ENCODE assay signal across 27 mouse cellular contexts in the genomic region with DNA sequence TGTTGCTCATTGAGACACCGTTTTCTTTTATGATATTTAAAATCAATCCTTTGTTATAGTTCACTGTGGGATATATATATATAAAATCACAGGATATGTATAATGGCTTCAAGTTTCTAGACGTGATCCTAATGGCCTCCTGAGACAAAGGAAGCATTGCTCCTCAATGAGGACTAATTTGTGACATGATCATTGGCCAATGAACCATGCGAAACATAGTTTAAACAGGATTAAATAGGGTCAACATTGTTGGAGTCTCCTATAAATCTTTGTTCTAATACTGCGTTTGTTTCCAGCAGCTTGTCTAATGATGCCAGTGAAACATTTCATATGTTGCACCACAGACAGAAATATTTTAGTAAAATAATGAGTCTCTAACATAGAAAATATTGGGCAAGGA.
DNase-seq lines count a peak whose midpoint lies in the region; ATAC-seq and TF ChIP-seq lines count a peak whose summit lies in the region.
"Had no signal": no experiment of that assay in that cellular context is flagged by ENCODE, and none has a peak within 500 bp of the region (broad histone marks: within the 10 kb centered on the region; RNA-seq: fewer than 3 reads in every experiment).

No protein-coding gene starts in this region.

- 56% methylated on average over 4 of the region's 4 CpGs for WGBS in lung, embryonic 14.5 days
- 52% methylated on average over 4 of the region's 4 CpGs for WGBS in lung, postnatal 0 days

- no peaks in the 10 kb centered on the region for H3K36me3 ChIP-seq in lung, embryonic 14.5 days (ENCODE audit: insufficient read depth)
- no peaks in the 10 kb centered on the region for H3K36me3 ChIP-seq in lung, postnatal 0 days (ENCODE audit: insufficient read depth, low read length)
- H3K36me3 ChIP-seq: embryonic facial prominence, embryonic 13.5 days; embryonic facial prominence, embryonic 15.5 days; forebrain, embryonic 10.5 days; forebrain, embryonic 12.5 days; G1E had no signal

- H3K9me3 ChIP-seq in lung, embryonic 14.5 days (ENCODE audit: low read depth, low read length): no peaks in the 10 kb centered on the region
- H3K9me3 ChIP-seq in lung, postnatal 0 days (ENCODE audit: low read length): no peaks in the 10 kb centered on the region
- H3K9me3 ChIP-seq: embryonic facial prominence, embryonic 13.5 days; embryonic facial prominence, embryonic 15.5 days; forebrain, embryonic 10.5 days; forebrain, embryonic 12.5 days; G1E had no signal

- H3K9ac ChIP-seq in lung, embryonic 14.5 days: no peak overlapping the region
- H3K9ac ChIP-seq in lung, postnatal 0 days (replicated peaks; ENCODE audit: low read depth): no peak overlapping the region
- H3K9ac ChIP-seq: embryonic facial prominence, embryonic 13.5 days; embryonic facial prominence, embryonic 15.5 days; forebrain, embryonic 12.5 days had no signal

- TF ChIP-seq EP300 in lung, postnatal 0 days (IDR thresholded peaks at IDR 0.05): 0 out of 2 replicates have a peak, but pooled peaks have one; percentile 23

- H3K27ac ChIP-seq in lung, embryonic 14.5 days (ENCODE audit: low read depth): no peak overlapping the region
- no peak overlapping the region for H3K27ac ChIP-seq in lung, postnatal 0 days (ENCODE audit: low read length)
- H3K27ac ChIP-seq: embryonic facial prominence, embryonic 13.5 days; embryonic facial prominence, embryonic 15.5 days; forebrain, embryonic 10.5 days; forebrain, embryonic 12.5 days had no signal

- no peak overlapping the region for H3K4me2 ChIP-seq in lung, embryonic 14.5 days
- no peak overlapping the region for H3K4me2 ChIP-seq in lung, postnatal 0 days (replicated peaks; ENCODE audit: low read depth, low read length)
- H3K4me2 ChIP-seq: embryonic facial prominence, embryonic 13.5 days; embryonic facial prominence, embryonic 15.5 days; forebrain, embryonic 12.5 days had no signal

- ATAC-seq in lung, embryonic 14.5 days (ENCODE audit: insufficient read depth): no peak
- ATAC-seq in lung, postnatal 0 days: peak; percentile 30; the same call in 1 of the 2 replicates
- ATAC-seq: activated CD4-positive, CD25-positive, alpha-beta regulatory T cell, adult 4 months; CD4-positive, CD25-positive, alpha-beta regulatory T cell, adult 4 months; forebrain, embryonic 14.5 days; forebrain, embryonic 16.5 days; Patski had no signal

- H3K4me1 ChIP-seq in lung, embryonic 14.5 days (ENCODE audit: insufficient read depth): no peaks in the 10 kb centered on the region
- no peaks in the 10 kb centered on the region for H3K4me1 ChIP-seq in lung, postnatal 0 days (ENCODE audit: insufficient read depth, low read depth, low read length)
- H3K4me1 ChIP-seq: embryonic facial prominence, embryonic 13.5 days; embryonic facial prominence, embryonic 15.5 days; forebrain, embryonic 10.5 days; forebrain, embryonic 12.5 days had no signal

- H3K4me3 ChIP-seq in lung, embryonic 14.5 days (ENCODE audit: low read depth, low read length): no peak overlapping the region
- H3K4me3 ChIP-seq in lung, postnatal 0 days (ENCODE audit: low read depth, low read length): no peak overlapping the region
- H3K4me3 ChIP-seq: embryonic facial prominence, embryonic 13.5 days; embryonic facial prominence, embryonic 15.5 days; erythroblast, embryonic 14.5 days; forebrain, embryonic 10.5 days; forebrain, embryonic 12.5 days had no signal

- H3K27me3 ChIP-seq in lung, embryonic 14.5 days (ENCODE audit: insufficient read depth, low read length): no peaks in the 10 kb centered on the region
- H3K27me3 ChIP-seq in lung, postnatal 0 days (replicated peaks; ENCODE audit: insufficient read depth, low read length): no peaks in the 10 kb centered on the region
- H3K27me3 ChIP-seq: CH12.LX; embryonic facial prominence, embryonic 13.5 days; embryonic facial prominence, embryonic 15.5 days; forebrain, embryonic 12.5 days had no signal

- DNase-seq in lung, embryonic 14.5 days: peak; percentile 27
- DNase-seq in lung, postnatal 25 days (ENCODE audit: low spot score): no peak
- no peak for DNase-seq in lung, postnatal 0 days (ENCODE audit: low spot score)
- no peak for DNase-seq in lung, postnatal 4 days
- no peak for DNase-seq in spleen, postnatal 14 days (ENCODE audit: low spot score in 2 of 2)
- DNase-seq: adrenal gland, adult 8-10 months; adrenal gland, postnatal 14 days; adrenal gland, postnatal 36 days; B cell, adult 2 months; cerebellum, adult 11-12 months; cerebellum, adult 2 months; cerebellum, adult 9-10 months; cerebellum, postnatal 10 days; cerebellum, postnatal 25 days; embryo, embryonic 11 days had no signal

- no peak for TF ChIP-seq CTCF in lung, embryonic 14.5 days (IDR thresholded peaks at IDR 0.05; ENCODE audit: low read depth)
- TF ChIP-seq CTCF in lung, postnatal 0 days (IDR thresholded peaks at IDR 0.05): no peak
